Mouse (Mus musculus) CD4-positive, CD25-positive, alpha-beta regulatory T cell (primary cell): ENCODE data around the gene Casq2. TPM values are rescaled to one million over a fixed set of nuclear protein-coding genes. Genes with fewer than 3 reads are reported as not detected.

Experiments
- polyA plus RNA-seq: library from polyadenylated mRNA; unstranded; fragments of 100-300 nt; shearing (Covaris generic); gene quantifications from one replicate; pipeline ENCODE4 v1.2.1, GENCODE M21; 2017

Casq2 gene
- polyA plus RNA-seq: not detected

DNA sequence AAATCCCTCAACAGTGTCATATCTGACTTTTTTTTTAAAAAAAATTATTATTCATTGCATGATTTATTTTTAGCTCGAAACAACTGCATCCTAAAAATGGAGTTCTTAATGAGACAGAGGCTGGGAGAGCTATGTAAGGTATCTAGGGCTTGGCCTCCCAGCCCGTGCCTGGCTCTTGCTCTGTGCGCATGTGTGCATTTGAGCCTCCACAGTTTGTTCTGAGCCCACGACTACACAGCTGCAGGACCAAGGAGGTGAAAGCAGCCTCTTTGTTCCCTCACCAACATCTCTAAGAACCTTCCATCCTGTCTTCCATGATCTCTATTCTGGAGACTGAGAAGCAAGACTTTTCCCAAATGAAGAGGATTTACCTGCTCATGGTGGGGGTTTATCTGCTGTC lies at the start of gene Casq2:
Gene Casq2, plus strand, starts transcription at position 133 of the 400 bp plus-strand sequence.

Other genes with a start within 250 kb of the Casq2 start
- not detected for gene Mab21l3, start 237.5 kb upstream of the Casq2 start, polyA plus RNA-seq
- gene Slc22a15, start 162.0 kb upstream of the Casq2 start, polyA plus RNA-seq: 8.5 TPM
- not detected for gene Nhlh2, start 76.3 kb upstream of the Casq2 start, polyA plus RNA-seq
- gene Vangl1, start 118.3 kb downstream of the Casq2 start, polyA plus RNA-seq: 0.26 TPM